Mouse (Mus musculus): ENCODE data around the gene Sbk3. TPM values are rescaled to one million over a fixed set of nuclear protein-coding genes. Genes with fewer than 3 reads are reported as not detected.

Gene Sbk3
- total RNA-seq, 1 experiment from 2014 or later, result not detected

GRCm38 (mm10) chr7:4920496-4920895, 50.5 kb downstream of the Sbk3 start:
- ATAC-seq (replicated peaks; ENCODE audit: insufficient number of reproducible peaks, low FRiP score, low TSS enrichment, poor library complexity, severe bottlenecking), result no peak

- ATAC-seq (replicated peaks; ENCODE audit: insufficient number of reproducible peaks, low FRiP score, low TSS enrichment, poor library complexity, severe bottlenecking), result no peak
These were observed 51.0 kb downstream of the Sbk3 start for GRCm38 (mm10) chr7:4919971-4920370.

- no peak for ATAC-seq (replicated peaks; ENCODE audit: insufficient number of reproducible peaks, low FRiP score, low TSS enrichment, poor library complexity, severe bottlenecking)
These were observed 51.9 kb downstream of the Sbk3 start for GRCm38 (mm10) chr7:4919096-4919495.

GRCm38 (mm10) chr7:4918681-4919080, 52.3 kb downstream of the Sbk3 start:
- no peak for ATAC-seq (replicated peaks; ENCODE audit: insufficient number of reproducible peaks, low FRiP score, low TSS enrichment, poor library complexity, severe bottlenecking)

GRCm38 (mm10) chr7:4917494-4917893, 53.5 kb downstream of the Sbk3 start:
- no peak for ATAC-seq (replicated peaks; ENCODE audit: insufficient number of reproducible peaks, low FRiP score, low TSS enrichment, poor library complexity, severe bottlenecking)

- ATAC-seq (replicated peaks; ENCODE audit: insufficient number of reproducible peaks, low FRiP score, low TSS enrichment, poor library complexity, severe bottlenecking), result no peak
These were observed 55.1 kb downstream of the Sbk3 start for GRCm38 (mm10) chr7:4915669-4916416.

Other genes starting within 250 kb of the Sbk3 start
- 5.6 to 6.8 TPM (median 6.4 TPM) in 3 replicates for gene Tmem150b, start 245.9 kb downstream of the Sbk3 start, total RNA-seq (2017)
- 25.1 to 60.4 TPM (median 38.0 TPM) in 3 replicates for gene Kmt5c, start 231.1 kb downstream of the Sbk3 start, total RNA-seq (2017)
- 4.7 TPM in 1 of 3 replicates, not detected in the others for gene Cox6b2, start 218.1 kb downstream of the Sbk3 start, total RNA-seq (2017)
- not detected in 3 replicates for gene Fam71e2, start 199.9 kb downstream of the Sbk3 start, total RNA-seq (2017)
- gene Il11, start 188.3 kb downstream of the Sbk3 start, total RNA-seq (2017), result not detected in 3 replicates
- gene Tmem190, start 188.2 kb downstream of the Sbk3 start, total RNA-seq (2017), result not detected in 3 replicates
- gene Tmem238, start 181.5 kb downstream of the Sbk3 start, total RNA-seq (2017), result 0.53 to 1.5 TPM (median 1.2 TPM) in 3 replicates
- 260 to 549 TPM (median 279 TPM) in 3 replicates for gene Rpl28, start 178.3 kb downstream of the Sbk3 start, total RNA-seq (2017)
- gene Ube2s, start 158.6 kb downstream of the Sbk3 start, total RNA-seq (2017), result 96.9 to 129 TPM (median 127 TPM) in 3 replicates
- gene Shisa7, start 126.5 kb downstream of the Sbk3 start, total RNA-seq (2017), result 0.11 TPM in 1 of 3 replicates, not detected in the others
- 7.1 to 45.7 TPM (median 35.7 TPM) in 3 replicates for gene Isoc2b, start 100.9 kb downstream of the Sbk3 start, total RNA-seq (2017)
- gene Isoc2a, start 94.0 kb downstream of the Sbk3 start, total RNA-seq (2017), result 4.5 to 8.4 TPM (median 7.9 TPM) in 3 replicates
- gene Gm36210, start 64.7 kb downstream of the Sbk3 start, total RNA-seq (2017), result not detected in 3 replicates
- gene Zfp628, start 56.0 kb downstream of the Sbk3 start, total RNA-seq (2017), result 2.6 to 6.0 TPM (median 5.9 TPM) in 3 replicates
- 0.49 TPM in 1 of 3 replicates, not detected in the others for gene Nat14, start 49.1 kb downstream of the Sbk3 start, total RNA-seq (2017)
- not detected in 3 replicates for gene Ssc5d, start 45.4 kb downstream of the Sbk3 start, total RNA-seq (2017)
- gene Sbk2, start 6.8 kb downstream of the Sbk3 start, total RNA-seq (2017), result not detected in 3 replicates
- gene Zfp579, start 25.0 kb upstream of the Sbk3 start, total RNA-seq (2017), result 1.2 to 2.5 TPM (median 1.3 TPM) in 3 replicates
- 4.4 to 12.1 TPM (median 5.1 TPM) in 3 replicates for gene Zfp524, start 43.2 kb upstream of the Sbk3 start, total RNA-seq (2017)
- 12.5 to 26.2 TPM (median 14.6 TPM) in 3 replicates for gene Fiz1, start 43.5 kb upstream of the Sbk3 start, total RNA-seq (2017)
- not detected in 3 replicates for gene Gm44973, start 44.3 kb upstream of the Sbk3 start, total RNA-seq (2017)
- 20.1 to 30.4 TPM (median 22.9 TPM) in 3 replicates for gene Zfp865, start 49.2 kb upstream of the Sbk3 start, total RNA-seq (2017)
- gene Ccdc106, start 49.4 kb upstream of the Sbk3 start, total RNA-seq (2017), result not detected in 3 replicates
- gene 4632433K11Rik, start 63.0 kb upstream of the Sbk3 start, total RNA-seq (2017), result 1.4 to 1.5 TPM in 2 of 3 replicates, not detected in the other
- 3.0 to 3.8 TPM (median 3.1 TPM) in 3 replicates for gene Zfp784, start 67.3 kb upstream of the Sbk3 start, total RNA-seq (2017)
- gene Zfp580, start 80.4 kb upstream of the Sbk3 start, total RNA-seq (2017), result not detected in 3 replicates
- gene U2af2, start 91.0 kb upstream of the Sbk3 start, total RNA-seq (2017), result 119 to 185 TPM (median 151 TPM) in 3 replicates
- 65.8 to 88.9 TPM (median 80.5 TPM) in 3 replicates for gene Epn1, start 109.1 kb upstream of the Sbk3 start, total RNA-seq (2017)
- not detected in 3 replicates for gene Rfpl4, start 145.8 kb upstream of the Sbk3 start, total RNA-seq (2017)
- gene Rasl2-9, start 154.8 kb upstream of the Sbk3 start, total RNA-seq (2017), result 0.53 to 2.8 TPM in 2 of 3 replicates, not detected in the other
- not detected in 3 replicates for gene Vmn1r55, start 178.5 kb upstream of the Sbk3 start, total RNA-seq (2017)
- not detected in 3 replicates for gene Vmn1r56, start 225.6 kb upstream of the Sbk3 start, total RNA-seq (2017)
- gene Vmn1r57, start 247.3 kb upstream of the Sbk3 start, total RNA-seq (2017), result not detected in 3 replicates